16 mouse cellular contexts compared by ENCODE assay signal in genomic region chr6:131513287-131513686, GRCm38 (mm10). TPM values are rescaled to one million over a fixed set of nuclear protein-coding genes. Genes with fewer than 3 reads are reported as not detected.
DNase-seq lines count a peak whose midpoint lies in the region; ATAC-seq and TF ChIP-seq lines count a peak whose summit lies in the region.
"Had no signal": no experiment of that assay in that cellular context is flagged by ENCODE, and none has a peak within 500 bp of the region (broad histone marks: within the 10 kb centered on the region; RNA-seq: fewer than 3 reads in every experiment).

No protein-coding gene starts in this region.

- H3K27me3 ChIP-seq in liver, postnatal 0 days (ENCODE audit: insufficient read depth, low read length) = no peaks in the 10 kb centered on the region
- H3K27me3 ChIP-seq in liver, embryonic 11.5 days (replicated peaks; ENCODE audit: control insufficient read depth, insufficient read depth, low read length) = no peaks in the 10 kb centered on the region
- H3K27me3 ChIP-seq: heart, embryonic 13.5 days; midbrain, embryonic 15.5 days had no signal

- H3K36me3 ChIP-seq in liver, postnatal 0 days (replicated peaks; ENCODE audit: insufficient read depth, low read length) = no peaks in the 10 kb centered on the region
- H3K36me3 ChIP-seq in liver, embryonic 11.5 days (ENCODE audit: control insufficient read depth, insufficient read depth, low read length) = no peaks in the 10 kb centered on the region
- H3K36me3 ChIP-seq: forebrain, embryonic 10.5 days; heart, embryonic 13.5 days; midbrain, embryonic 15.5 days had no signal

- no peak overlapping the region for H3K4me2 ChIP-seq in liver, postnatal 0 days (ENCODE audit: low read depth, low read length)
- no peak overlapping the region for H3K4me2 ChIP-seq in liver, embryonic 11.5 days
- H3K4me2 ChIP-seq: heart, embryonic 13.5 days; midbrain, embryonic 15.5 days had no signal

- peak; percentile 58 for TF ChIP-seq CTCF in liver, postnatal 0 days (IDR thresholded peaks at IDR 0.05; ENCODE audit: low read depth)

- H3K9me3 ChIP-seq in liver, postnatal 0 days (ENCODE audit: low read length) = no peaks in the 10 kb centered on the region
- no peaks in the 10 kb centered on the region for H3K9me3 ChIP-seq in liver, embryonic 11.5 days (ENCODE audit: control insufficient read depth, low read length)
- H3K9me3 ChIP-seq: forebrain, embryonic 10.5 days; heart, embryonic 13.5 days; midbrain, embryonic 15.5 days had no signal

- no peak overlapping the region for H3K9ac ChIP-seq in liver, postnatal 0 days (replicated peaks)
- no peak overlapping the region for H3K9ac ChIP-seq in liver, embryonic 11.5 days (ENCODE audit: low read depth, low read length)
- H3K9ac ChIP-seq: heart, embryonic 13.5 days; liver, embryonic 14.5 days; midbrain, embryonic 15.5 days had no signal

- no peak overlapping the region for H3K27ac ChIP-seq in liver, postnatal 0 days (ENCODE audit: low read depth)
- H3K27ac ChIP-seq in liver, embryonic 11.5 days (ENCODE audit: low read depth, low read length) = no peak overlapping the region
- H3K27ac ChIP-seq: forebrain, embryonic 10.5 days; heart, embryonic 13.5 days; liver, embryonic 14.5 days; midbrain, embryonic 15.5 days had no signal

- DNase-seq in embryo, embryonic 10 days (ENCODE audit: low spot score) = peak; percentile 35
- DNase-seq in embryo, embryonic 9.5 days (ENCODE audit: extremely low spot score) = no peak
- DNase-seq in liver, postnatal 0 days = no peak
- no peak for DNase-seq in liver, embryonic 11.5 days (ENCODE audit: low spot score)
- DNase-seq in adipocyte (ENCODE audit: low spot score) = peak; percentile 42
- DNase-seq in retina, embryonic 14.5 days (ENCODE audit: low spot score) = peak; percentile 31
- no peak for DNase-seq in kidney, adult 8-10 months
- no peak for DNase-seq in c-Kit-positive CD71-positive TER-119-positive erythroid progenitor cells, embryonic 14.5 days (ENCODE audit: low spot score)
- DNase-seq: adrenal gland, adult 8-10 months; B cell, adult 2 months; cerebellum, adult 9-10 months; kidney, adult 11 months had no signal

- ATAC-seq in liver, postnatal 0 days = no peak
- no peak for ATAC-seq in liver, embryonic 11.5 days (replicated peaks; ENCODE audit: low FRiP score)
- ATAC-seq: midbrain, embryonic 15.5 days had no signal

- no peak for TF ChIP-seq EP300 in liver, postnatal 0 days (IDR thresholded peaks at IDR 0.05; ENCODE audit: low read depth)

- no peaks in the 10 kb centered on the region for H3K4me1 ChIP-seq in liver, postnatal 0 days (ENCODE audit: insufficient read depth)
- no peaks in the 10 kb centered on the region for H3K4me1 ChIP-seq in liver, embryonic 11.5 days (replicated peaks; ENCODE audit: control insufficient read depth, insufficient read depth, low read length)
- H3K4me1 ChIP-seq: forebrain, embryonic 10.5 days; heart, embryonic 13.5 days; midbrain, embryonic 15.5 days had no signal

- H3K4me3 ChIP-seq in liver, postnatal 0 days (ENCODE audit: low read depth, low read length) = no peak overlapping the region
- H3K4me3 ChIP-seq in liver, embryonic 11.5 days (ENCODE audit: low read depth, low read length) = no peak overlapping the region
- H3K4me3 ChIP-seq: forebrain, embryonic 10.5 days; heart, embryonic 13.5 days; midbrain, embryonic 15.5 days had no signal

RNA-seq across cellular contexts. Expression of gene 5430401F13Rik, which starts 27.1 kb away (rescaled TPM):
- not detected in 2 replicates for polyA plus RNA-seq in liver, postnatal 0 days (2015; fragmentation: Nextera tagmentation; extraction: Ambion mirVana)
- not detected in 2 replicates for polyA plus RNA-seq in liver, embryonic 11.5 days (2014; fragmentation: Nextera tagmentation; extraction: Ambion mirVana)
- polyA plus RNA-seq: forebrain, embryonic 10.5 days; heart, embryonic 13.5 days; liver, embryonic 14.5 days; midbrain, embryonic 15.5 days had no signal

RNA-seq across cellular contexts. Expression of gene Gm6619, which starts 27.1 kb away (rescaled TPM):
- not detected in 2 replicates for polyA plus RNA-seq in liver, postnatal 0 days (2015; fragmentation: Nextera tagmentation; extraction: Ambion mirVana)
- not detected in 2 replicates for polyA plus RNA-seq in liver, embryonic 11.5 days (2014; fragmentation: Nextera tagmentation; extraction: Ambion mirVana)
- polyA plus RNA-seq: forebrain, embryonic 10.5 days; heart, embryonic 13.5 days; liver, embryonic 14.5 days; midbrain, embryonic 15.5 days had no signal

Comparison
In these comparisons a context has a peak if more than half of its experiments do, and no peak if none do; other contexts are left out.
1. DNase-seq: peak in embryo, embryonic 10 days (single experiment), adipocyte (single experiment) and retina, embryonic 14.5 days (single experiment); none in embryo, embryonic 9.5 days (single experiment), liver, postnatal 0 days (single experiment), liver, embryonic 11.5 days (single experiment), kidney, adult 8-10 months (0 of 2) and c-Kit-positive CD71-positive TER-119-positive erythroid progenitor cells, embryonic 14.5 days (single experiment).